Mouse (Mus musculus): ENCODE measurements around the gene Aldob.

The Aldob gene

DNA sequence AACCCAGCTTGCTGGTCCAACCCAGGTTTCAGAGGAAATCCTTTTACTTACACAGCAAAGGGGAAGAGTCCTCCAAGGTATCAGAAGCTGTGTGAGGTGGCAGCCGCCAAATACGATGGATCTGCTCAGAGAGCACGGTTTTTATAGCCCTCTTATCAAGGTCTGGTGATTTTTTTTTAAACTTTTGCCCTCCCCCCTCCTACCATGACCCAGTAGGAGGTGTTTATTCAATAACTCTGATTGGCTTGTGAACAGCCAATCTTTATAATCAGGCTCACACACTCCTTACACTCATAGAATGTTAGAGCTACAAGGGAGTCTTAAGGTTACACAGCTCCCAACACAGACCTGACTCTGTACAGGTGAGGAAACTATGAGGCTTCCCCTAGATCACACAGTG is at the start of gene Aldob:
Gene Aldob, minus strand, starts transcription at position 164 of the 400 bp plus-strand sequence.
- no peak for DNase-seq (ENCODE audit: low spot score in 2 of 2)

DNA sequence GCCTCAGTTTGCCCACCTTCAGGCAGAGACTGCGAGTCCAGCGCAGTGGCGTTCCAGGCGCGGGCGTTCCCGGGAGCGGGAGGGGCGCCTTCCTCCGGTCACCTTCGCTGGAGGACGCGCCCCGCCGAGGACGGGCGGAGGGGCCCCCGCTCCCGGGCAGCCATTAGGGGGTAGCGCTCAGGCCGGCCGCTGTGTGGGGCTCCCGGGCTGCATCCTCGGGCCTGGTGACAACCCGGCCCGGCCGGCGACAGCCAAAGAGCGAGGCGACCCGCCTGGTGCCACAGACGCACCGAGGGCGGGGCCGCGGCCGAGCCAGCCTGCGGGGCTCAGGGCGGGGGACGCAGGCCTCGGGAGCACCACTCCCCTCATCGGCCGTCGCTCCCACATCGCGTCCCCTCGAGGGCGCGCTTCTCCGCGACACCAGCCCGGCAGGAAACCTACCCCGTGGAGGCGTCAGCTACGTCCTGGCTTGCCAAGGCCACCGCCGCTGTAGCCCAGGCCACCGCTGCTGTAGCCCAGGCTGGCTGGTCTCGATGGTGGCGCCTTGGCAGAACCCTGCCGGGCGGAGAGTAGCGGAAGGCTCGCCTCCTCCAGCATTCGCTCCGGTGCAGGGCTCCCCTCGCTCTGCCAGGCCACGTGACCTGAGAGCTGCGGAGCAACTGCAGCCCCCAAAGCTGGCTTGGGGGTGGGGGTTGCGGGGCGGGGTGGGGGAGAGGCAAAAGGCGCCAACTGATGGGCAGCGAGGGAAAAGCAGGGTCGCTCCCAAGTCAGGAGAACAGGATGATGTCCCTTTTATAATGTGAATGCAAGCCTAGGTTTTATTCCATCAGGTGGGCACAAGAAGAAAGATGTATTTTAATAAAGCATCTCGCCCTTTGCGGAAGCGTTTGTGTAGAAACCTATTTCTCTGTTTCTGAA is 48.1 kb upstream of the Aldob start, which contains the start of gene Tmem246:
Gene Tmem246, minus strand, starts transcription at position 694 of the 918 bp plus-strand sequence.
- DNase-seq (ENCODE audit: low spot score in 2 of 2) = peak; percentile 61 to 72

DNA sequence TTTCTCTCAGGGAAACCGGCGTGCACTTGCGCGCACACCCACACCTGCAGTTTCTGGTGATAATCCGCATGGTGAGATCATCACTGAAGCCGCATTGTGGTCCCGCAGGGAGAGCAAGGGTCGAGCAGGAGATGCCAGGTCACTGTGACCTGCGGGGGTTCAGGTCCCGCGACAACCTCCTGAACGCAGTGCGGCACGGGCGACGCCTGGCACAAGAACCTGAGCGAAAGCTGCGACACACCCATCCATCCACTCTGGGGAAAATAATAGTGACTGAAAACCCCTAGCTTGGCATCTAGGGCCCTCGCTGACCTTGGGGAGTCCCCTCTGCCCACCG is 47.5 kb upstream of the Aldob start:
- peak in 1 of 2 experiments; percentile 31 for DNase-seq (ENCODE audit: low spot score in 2 of 2)

DNA sequence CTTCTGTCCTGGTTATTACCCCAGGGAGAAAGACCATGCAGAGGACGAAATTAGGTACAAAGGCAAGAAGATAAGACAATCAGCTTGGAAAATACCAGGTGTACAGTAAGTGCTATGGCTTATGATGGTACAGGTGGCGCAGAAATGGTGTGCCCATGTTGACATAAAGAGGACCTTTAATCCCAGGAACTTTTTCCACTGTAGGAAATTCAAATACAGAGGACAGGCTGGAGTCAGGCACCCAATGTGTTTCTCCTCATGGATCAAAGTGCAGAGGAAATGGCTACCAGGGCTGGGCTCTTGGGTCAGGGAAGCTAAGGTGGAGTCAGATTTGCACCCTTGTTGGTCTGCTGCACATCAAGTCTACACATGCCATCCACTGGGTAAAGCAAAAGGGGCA is 40.8 kb upstream of the Aldob start:
- no peak for DNase-seq (ENCODE audit: low spot score in 2 of 2)

- DNase-seq (ENCODE audit: low spot score in 2 of 2) = no peak
These were observed 37.5 kb upstream of the Aldob start for GRCm38 (mm10) chr4:49586811-49587210.

DNA sequence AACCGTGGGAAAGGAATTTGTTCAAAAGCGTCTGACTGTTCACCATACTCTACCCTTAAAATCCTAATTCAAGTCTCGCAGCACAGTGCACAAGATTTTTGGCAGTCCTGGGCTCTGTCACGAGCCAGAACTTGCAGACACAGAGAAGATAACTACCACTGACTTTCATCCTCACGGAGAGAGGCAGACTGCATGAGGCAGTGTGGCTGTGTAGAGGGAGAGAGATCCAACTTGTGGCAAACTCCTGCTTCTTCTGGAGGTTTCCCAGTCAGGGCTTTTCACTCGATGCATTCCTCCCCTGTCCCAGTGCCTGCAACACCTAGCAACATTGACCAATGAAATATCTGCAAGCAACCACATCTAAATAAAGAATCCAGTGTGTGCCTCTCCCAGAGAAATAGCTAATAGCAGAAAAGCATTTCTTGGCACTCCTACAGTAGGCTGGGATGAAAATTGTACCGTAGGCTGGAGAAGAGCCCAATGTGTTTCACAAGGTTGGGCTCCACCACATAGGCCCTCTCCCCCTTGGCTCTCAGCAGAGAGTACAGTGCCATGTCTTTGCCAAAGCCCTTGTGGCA is 36.3 kb upstream of the Aldob start:
- DNase-seq (ENCODE audit: low spot score in 2 of 2) = no peak

GRCm38 (mm10) chr4:49583965-49584831 is 34.9 kb upstream of the Aldob start:
- no peak for DNase-seq (ENCODE audit: low spot score in 2 of 2)

GRCm38 (mm10) chr4:49581256-49581655 is 31.9 kb upstream of the Aldob start:
- DNase-seq (ENCODE audit: low spot score in 2 of 2) = no peak

- DNase-seq (ENCODE audit: low spot score in 2 of 2) = no peak
These were observed 22.8 kb upstream of the Aldob start for GRCm38 (mm10) chr4:49572194-49572593.

GRCm38 (mm10) chr4:49567613-49568012 is 18.3 kb upstream of the Aldob start:
- DNase-seq (ENCODE audit: low spot score in 2 of 2) = peak; percentile 77 to 83

- peak; percentile 20 to 26 for DNase-seq (ENCODE audit: low spot score in 2 of 2)
These were observed 10.8 kb upstream of the Aldob start for GRCm38 (mm10) chr4:49559915-49560772.

- no peak for DNase-seq (ENCODE audit: low spot score in 2 of 2)
These were observed 8.8 kb upstream of the Aldob start for GRCm38 (mm10) chr4:49558181-49558580.

DNA sequence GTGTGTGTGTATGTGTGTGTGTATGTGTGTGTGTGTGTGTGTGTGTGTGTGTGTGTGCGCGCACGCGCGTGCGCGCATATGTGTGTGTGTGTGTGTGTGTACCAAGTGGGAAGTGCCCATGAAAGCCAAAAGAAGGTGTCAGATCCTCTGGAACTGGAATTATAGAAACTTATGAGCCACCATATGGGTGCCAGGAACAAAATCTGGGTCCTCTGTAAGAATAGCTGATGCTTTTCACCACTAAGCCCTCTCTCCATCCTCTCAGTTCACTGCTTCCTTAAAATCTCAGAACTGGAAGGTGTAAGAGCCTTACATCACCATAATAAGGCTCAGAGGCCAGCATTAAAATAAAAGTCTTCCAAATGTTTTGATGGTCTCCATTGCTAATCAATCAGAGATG is 8.0 kb upstream of the Aldob start:
- DNase-seq (ENCODE audit: low spot score in 2 of 2) = no peak

DNA sequence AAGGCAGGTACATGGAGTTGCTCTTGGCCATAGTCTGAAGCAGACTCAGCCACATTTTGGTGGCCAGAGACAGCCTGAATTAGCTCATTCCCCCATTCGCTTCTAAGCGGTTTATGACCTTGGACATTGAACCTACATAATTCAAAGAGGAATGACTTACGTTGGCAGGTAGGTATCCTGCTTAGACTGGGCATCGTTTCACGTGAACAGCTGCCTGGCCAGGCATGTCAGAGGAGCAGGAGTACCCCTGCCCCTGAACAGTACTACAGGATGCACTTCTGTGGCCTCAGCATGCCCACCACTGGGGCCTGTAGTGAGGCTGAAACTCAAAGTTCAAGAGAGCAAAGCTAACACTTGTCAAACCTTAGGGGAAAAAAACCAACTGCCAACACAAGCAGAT is 4.0 kb upstream of the Aldob start:
- no peak for DNase-seq (ENCODE audit: low spot score in 2 of 2)

DNA sequence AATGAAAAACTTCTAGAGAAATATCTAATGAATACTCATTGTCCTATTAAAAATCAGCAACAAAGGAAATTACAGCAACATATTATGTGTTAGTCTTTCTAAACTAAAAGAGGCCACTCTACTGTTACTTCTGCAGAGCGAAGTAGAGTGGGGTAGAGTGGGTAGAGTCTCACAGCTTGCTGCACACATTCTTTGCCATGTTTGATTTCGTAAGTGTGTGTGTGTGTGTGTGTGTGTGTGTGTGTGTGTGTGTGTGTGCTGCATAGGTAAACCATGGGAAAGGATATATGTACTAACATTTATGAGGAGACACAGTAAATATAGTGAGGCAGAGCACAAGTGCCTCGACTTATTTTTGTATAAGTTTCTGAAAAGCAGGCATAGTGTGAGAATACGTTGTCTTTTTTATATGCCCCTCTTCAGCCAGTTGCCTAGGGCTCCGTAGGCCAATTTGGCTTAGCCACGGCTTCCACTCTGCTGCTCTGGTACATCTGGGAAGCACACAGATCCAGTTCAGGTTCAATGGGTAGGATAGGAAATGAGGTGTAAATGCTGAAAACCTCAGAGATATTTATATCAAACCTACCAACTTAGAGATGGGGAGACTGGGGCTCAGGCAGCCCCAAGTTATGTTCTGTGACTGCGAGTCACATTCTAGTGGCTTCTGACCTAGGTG is 1.7 kb downstream of the Aldob start:
- DNase-seq (ENCODE audit: low spot score in 2 of 2) = no peak

- no peak for DNase-seq (ENCODE audit: low spot score in 2 of 2)
These were observed 2.3 kb downstream of the Aldob start for GRCm38 (mm10) chr4:49546873-49547543.

- no peak for DNase-seq (ENCODE audit: low spot score in 2 of 2)
These were observed 3.3 kb downstream of the Aldob start for GRCm38 (mm10) chr4:49546026-49546425.

DNA sequence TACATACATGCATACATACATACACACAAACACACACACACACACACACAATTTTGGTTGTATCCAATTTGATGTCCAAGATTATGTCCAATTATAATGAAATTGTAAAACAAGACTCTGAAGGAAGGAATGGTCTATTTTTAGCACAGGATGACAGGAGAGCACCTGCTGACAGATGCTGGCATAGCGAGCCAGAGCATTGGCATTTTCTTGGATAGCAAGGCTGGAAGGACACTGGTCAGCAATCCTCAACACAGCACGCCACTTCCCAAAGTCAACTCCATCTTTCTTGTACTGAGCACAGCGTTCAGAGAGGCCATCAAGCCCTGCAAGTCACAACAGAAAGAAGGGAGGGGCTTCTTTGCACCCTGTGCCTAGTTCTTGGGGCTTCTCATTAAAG is 8.4 kb downstream of the Aldob start:
- DNase-seq (ENCODE audit: low spot score in 2 of 2) = no peak

DNA sequence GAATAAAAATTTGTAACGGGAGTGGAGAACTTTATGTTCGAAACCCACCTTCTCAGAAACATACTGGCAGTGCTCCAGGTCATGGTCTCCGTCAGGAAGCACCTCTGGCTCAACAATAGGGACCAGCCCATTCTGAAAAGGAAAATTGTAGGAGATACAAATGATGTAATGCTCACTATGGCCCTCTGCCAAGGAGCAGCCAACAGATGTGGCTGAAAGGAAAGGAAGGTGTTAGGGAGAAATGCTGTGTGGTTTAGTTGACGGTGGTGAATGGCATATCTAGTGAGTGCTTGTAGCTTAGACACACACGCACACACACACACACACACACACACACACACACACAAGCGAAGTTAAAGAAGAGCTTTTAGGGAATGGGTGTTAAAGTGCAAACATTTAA is 9.7 kb downstream of the Aldob start:
- DNase-seq (ENCODE audit: low spot score in 2 of 2) = peak in 1 of 2 experiments; percentile 14

DNA sequence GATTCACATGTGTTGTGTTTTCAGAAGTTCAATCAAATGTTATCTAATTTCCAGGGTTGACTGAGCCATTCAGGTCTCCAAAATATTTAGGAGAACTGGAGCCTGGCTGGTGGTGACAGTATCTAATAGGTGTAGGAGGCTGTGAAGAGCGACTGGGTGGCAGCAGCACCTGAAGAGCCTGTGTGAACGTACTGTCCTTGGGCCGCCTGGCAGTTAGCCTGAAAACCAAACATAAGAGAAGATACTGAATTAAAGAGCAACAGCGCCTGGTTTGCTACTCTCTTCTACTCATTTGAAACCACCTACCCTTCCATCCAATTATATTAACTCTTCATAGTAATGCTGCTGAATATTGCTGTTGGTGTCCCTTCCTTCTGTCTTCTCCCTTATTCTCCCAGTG is 12.7 kb downstream of the Aldob start:
- DNase-seq (ENCODE audit: low spot score in 2 of 2) = no peak

Measured in right cerebral cortex, adult 2 months (tissue).